Mouse (Mus musculus) adrenal gland, adult (tissue): ENCODE data around the gene Steap3.
"Not testable (repeated sequence)": the region's sequence is repeated elsewhere in the genome, so short reads cannot be mapped to it uniquely, and the experiment has no call there.

Experiments used
- DNase-seq, 2 experiments: peaks; one replicate each; pipeline ENCODE4 v3.0.0; 2022 to 2023; ENCODE audit warnings: low spot score in 1 of 2; ENCODE audit not compliant: inconsistent age in 2 of 2

The Steap3 gene

DNA sequence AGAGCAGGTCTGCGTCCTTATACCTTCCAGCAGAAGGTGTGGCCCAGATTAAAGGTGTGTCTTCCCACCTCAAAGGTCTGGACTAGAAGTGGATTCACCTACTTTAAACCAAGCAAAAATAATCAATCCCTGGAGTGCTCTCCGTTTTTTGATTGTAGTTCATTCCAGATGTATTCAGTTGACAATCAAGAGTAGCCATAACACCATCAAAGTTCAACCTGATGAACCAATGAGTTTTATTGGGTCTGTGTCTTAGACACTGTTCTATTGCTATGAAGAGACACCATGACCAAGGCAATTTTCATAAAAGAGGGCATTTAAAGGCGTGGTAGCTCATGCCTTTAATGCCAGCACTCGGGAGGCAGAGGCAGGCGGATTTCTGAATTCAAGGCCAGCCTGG is at the start of gene Steap3:
Steap3 (minus strand) TSS at position 101 of the 400 bp plus-strand sequence.
- DNase-seq: no peak

DNA sequence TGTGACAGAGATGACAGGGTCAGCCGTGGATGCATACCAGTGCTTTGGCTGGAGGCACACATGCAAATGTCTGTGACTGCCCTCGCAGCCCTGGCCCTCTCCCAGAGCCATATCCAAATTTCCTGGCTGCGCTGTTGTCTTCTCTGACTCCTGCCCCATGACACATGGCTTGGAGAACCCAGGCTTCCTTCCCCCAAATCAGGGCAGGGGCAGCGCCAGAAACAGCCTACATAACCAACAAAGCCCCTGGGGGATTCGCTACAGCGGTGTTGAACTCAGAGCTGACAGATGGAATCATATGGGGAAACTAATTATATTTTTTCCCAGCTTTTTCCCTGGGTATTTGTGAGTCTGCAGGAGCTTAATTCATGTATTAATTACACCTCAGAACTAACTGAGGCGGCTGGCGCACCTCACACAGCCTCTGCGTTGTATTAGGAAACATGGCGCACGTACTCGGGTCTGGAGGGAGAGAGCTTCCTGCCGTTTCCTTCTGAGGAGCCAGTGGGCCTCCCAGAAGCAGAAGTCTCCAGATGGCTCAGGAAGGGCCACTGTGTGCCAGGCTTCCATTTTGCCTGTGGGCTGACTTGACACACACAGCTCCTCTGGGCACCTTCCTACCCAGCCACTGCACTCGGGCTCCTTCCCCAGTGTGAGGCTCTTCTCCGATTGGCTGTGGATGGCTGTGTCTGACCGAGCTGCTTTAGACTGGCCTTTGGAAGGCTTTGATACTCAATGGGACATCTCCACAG is 48.9 kb upstream of the Steap3 start:
- no peak for DNase-seq

DNA sequence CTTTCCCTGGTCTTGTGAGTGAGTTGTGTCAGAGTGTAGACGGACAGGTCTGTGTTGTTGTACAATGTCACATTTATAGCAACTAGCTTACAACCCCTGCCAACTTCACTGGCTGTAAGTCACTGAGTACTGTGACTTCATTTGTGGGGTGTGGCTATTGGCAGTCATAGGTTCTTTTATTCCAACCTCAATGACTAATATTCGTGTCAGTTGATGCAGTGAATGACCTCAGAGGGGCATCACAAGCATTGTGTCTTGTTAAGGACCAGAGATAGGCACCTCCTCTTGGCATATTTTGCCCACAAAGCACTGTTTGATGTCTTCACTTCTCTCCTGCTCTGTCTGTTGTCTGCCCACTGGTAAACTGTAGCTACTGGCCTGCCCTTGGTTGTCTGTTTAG is 33.3 kb upstream of the Steap3 start:
- no peak for DNase-seq

DNA sequence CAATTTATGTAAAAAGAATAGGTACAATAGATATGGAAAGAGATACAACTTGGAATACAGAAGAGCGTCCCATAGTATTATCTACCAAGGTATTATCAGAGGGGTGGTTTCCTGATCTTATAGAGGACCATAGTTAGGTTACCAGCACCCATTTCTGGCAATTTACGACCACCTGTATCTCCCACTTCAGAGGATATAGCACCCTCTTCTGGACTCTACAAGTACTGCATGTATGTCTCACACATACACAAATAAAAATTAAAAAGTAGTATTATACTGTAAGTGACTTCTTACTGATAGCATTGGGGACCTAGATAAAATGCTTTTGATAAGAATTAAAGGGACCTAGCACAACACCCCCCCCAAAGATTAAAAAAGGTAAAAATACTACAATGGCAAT is 24.4 kb upstream of the Steap3 start:
- DNase-seq: no peak

DNA sequence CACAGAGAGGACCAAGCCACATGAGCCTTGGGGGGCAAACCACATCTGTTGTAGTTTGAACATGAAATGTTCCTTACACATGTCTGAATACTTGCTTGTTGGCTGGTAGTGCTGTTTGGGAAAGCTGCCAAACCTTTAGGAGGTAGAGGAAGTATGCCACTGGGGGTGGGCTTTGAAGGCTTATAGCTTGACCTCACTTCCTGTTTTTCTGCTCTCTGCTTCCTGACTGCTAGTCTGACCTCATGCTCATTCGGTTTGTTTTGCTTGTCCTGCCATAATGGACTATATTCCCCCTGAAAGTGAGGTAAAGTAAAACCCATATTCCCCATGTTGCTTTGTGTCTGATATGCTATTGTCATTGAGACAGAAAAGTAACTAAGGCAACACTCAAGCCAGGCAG is 21.3 kb upstream of the Steap3 start:
- no peak for DNase-seq

DNA sequence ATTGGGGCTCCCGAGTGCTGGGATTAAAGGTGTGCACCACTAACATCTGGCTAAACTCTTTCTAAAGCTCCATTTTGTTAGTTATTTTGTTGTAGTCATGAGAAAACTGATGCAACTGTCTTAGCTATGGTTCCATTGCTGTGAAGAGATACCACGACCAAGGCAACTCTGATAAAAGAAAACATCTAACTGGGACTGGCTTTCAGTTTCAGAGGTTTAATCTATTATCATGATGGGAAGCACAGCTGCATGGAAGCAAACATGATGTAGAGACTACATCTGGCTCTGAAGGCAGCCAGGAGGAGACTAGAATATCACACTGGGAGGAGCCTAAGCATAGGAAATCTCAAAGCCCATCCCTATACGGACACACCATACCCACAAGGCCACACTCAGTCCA is 19.2 kb upstream of the Steap3 start:
- DNase-seq: no peak

DNA sequence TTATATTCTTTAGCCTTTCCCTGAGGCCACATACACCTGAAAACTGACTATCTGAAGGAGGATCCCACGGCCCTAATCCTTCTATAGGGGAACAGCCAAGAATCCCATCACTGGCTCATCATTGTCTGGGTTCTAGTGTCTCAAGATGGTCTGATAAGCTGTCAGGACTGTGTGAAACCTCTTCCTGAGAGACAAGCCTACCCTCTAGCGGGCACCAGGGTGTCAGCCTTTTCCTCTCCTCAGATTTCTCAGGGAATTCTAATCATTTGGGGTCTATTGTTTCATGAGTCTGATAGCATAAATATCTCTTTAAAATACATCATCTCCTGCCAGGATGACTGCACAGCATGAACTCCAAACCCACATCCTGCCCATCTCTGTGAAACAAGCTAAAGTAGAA is 17.3 kb upstream of the Steap3 start:
- DNase-seq: peak in 1 of 2 experiments; percentile 32

DNA sequence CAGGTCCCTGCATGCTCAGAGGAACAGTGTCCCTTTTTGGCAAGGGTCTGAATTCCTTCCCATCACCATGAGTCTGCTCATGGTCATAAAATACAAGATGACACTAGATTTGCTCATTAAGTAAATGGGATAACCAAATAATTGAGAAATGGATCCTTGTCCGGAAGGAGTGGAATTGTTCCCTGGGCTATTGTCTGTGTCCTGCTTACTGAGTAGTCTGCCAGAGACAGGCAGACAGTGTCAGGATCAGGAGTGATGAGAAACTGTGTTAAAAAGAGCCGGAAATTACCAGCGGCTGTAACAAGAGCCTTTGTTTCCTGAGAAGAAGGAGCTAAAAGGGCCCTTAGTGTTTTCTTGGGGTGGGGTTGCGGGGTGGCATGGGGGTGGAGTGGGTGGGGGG is 15.2 kb upstream of the Steap3 start:
- DNase-seq: no peak

DNA sequence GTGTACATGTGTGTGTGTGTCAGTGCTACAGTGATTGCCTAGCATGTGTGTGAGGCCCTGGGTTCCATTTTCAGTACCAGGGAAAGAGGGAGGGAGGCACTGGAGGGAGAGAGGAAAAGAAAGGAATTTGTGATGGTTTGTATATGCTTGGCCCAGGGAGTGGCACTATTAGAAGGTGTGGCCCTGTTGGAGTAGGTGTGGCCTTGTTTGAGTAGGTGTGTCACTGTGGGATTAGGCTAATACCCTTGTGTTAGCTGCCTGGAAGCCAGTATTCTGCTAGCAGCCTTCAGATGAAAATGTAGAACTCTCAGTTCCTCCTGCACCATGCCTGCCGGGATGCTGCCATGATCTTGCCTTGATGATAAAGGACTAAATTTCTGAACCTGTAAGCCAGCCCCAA is 3.6 kb upstream of the Steap3 start:
- DNase-seq: not testable (repeated sequence)

DNA sequence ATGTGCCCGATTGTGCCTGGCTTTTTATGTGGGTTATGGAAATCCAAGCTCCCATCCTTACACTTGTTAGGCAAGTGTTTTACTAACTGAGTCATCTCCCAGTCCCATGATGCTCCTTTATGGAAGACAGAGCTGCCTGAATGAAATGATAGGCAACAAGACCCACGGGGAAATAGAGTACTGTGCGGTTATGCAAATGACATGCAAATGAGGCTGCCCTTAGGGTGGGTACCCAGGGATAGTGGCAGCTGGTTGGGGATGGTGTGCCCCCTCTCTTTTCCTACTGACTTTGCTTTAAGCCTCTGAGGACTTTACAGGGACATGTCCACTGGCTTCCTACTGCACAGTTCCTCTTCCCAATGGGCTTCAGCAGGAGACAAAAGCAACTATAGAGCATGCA is 2.7 kb upstream of the Steap3 start:
- DNase-seq: no peak

DNA sequence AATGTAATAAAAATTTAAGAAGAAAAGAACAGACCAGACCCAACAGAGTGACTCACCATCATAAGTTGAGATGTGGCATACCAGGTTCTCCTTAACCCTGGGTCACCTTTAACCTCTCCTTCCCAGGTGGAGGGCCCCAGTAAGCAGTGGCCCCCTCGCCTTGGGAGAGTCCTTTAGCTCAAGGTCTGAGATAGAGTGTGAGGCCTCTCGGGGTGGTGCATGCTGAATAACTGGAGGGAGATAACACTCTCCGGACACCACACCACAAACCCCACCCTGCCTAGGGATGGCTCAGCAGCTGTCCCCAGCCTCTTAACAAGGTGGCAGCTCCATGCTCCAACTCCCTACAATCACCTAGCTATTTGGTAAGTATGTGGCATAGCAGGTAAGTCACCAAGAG is 1.6 kb downstream of the Steap3 start:
- no peak for DNase-seq

DNA sequence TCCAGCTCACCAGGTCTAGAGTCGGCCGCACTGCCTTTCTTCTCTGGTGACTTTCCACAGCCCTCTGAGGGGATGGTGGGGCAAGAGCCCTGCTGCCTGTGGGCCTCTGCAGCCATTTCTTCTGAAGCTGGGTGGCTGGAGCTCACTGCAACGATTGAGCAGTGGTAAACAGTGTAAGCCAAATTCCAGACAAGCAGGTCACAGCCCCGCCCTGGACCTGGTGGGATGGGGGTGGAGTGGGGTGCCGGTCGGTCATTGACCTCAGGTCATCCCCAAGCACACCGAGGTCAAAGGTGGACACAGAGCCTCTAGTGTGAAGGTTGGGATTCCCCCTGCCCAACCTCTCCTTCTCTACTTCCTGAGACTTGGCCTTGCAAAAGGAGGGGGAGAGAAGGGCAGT is 2.4 kb downstream of the Steap3 start:
- peak in 1 of 2 experiments; percentile 78 for DNase-seq

DNA sequence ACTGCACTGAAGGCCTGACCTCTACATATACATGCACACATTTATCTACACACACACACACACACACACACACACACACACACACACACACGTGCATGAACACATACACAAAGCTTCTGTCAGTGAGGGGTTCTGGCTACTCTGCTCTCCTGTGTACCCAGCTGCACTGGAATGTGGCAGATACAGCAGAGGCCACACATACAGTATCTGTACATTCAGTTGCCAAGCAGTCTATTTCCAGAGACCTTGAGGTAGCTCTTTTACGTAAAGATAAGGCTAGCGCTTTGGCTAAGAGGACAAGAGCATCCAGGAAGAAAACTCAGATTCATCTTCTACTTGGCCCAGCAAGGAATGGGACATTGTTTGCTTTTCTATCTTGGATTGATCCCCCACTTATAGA is 4.9 kb downstream of the Steap3 start:
- peak in 1 of 2 experiments; percentile 26 for DNase-seq

DNA sequence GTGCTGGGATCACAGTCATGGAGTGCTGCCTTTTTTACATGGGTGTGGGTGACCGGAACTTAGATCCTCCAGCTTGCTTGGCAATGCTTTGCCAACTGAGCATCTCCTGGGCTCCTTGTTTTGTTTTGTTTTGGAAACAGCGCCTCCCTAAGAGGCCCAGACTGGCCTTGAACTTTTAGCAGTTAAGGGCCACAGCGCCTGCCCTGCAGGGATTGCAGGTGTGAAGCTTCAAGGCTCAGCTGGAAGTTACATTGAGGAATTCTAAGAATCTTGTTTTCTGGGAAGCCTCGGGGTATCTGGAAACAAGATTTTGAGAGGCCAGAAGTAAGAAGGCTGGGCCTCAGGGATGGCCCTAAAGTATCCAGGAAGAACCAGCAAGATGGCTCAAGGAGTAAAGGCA is 6.0 kb downstream of the Steap3 start:
- DNase-seq: peak in 1 of 2 experiments; percentile 73

DNA sequence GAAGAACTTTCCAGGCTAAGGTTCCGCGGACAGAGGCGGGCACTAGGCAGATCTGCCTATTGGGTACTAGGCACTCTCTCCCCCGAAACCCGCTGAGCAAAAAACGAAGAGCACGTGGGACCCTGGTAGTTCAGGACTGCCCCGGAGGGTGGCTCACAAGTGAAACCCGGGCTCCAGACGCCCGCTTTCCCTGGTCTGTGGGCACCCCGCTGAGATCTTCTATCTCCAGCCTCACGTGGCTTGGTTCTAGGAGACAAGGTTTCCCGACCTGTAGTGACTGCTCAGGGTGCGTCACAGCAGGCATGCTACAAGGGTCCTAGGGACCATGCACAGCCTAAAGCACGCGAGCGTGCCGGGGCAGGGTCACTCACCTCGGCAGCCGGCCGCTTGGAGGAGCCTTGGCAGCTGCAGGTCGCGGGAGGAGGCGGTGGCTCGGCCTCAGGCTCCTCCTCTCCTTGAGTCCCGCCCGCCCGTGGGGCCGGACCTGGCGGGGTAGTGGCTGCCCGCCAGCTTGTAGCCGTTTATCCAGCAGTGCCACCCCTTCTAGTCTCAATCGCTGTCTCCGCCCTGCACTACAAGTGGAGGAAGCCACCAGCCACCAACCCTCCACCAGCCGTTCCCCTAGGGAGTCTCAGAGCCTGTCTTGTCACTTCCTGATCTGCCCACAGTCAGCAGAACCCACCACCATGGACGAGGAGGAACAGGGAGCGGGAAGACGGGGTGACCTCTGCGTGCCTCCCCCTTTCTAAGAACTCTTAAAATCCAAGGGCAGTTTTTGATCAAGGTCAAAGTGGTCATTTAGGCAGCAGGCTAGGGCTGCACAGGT is 7.4 kb downstream of the Steap3 start:
- DNase-seq: peak; percentile 96 to 98

DNA sequence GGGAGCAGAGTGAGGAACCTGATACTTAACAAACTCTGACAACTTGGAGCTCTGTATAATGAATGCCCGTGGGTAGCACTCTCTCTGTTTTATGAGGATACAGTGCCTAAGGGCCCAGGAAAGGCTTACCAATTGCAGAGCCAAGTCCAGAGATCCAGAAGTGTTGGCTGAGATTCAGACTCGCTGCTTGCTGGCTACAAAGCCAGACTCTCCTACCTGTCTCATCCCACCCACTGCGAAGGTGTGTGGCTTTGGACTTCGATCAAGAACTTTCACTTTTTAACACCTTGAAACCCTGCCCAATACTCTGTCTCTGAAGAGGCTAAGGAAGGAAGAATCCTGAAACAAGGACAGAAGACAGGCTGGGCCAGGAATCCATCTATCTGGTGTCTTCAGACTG is 9.3 kb downstream of the Steap3 start:
- DNase-seq: peak in 1 of 2 experiments; percentile 31

DNA sequence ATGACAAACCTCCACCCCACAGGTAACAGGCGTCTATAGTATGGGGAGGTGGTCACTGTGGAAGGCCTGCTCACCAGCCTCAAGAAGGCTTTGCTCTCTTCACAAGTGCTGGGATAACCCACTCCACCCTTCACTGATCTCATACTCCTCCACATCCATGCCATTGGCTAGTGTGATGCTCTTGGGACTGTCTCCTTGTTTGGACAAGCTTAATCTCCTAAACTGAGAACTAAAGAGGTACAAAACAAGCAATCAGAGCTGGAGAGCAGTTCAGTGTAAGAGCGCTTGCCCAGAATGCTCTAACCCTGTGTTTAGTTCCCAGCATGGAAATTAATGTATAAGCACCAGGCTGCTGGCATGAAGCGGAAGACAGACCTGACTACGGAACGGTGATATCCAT is 11.3 kb downstream of the Steap3 start:
- DNase-seq: no peak

DNA sequence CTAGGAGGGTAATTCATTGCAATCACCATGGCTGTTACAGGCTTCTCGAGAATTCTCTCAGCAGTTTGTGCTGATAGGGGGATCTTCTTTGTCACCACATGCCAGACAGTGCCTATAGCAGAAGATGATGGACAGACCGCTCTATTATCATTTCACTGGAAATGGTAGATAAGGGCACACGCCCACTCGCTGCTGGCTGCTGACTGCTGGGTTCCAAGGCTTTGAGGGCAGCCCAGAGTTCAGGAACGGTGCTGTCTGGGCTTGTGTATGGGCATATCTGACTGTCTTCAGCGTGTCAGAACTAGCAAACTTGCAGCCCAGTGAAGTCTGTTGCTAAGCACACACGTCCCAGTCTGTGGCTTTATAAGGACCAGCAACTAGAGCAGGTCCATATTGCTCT is 13.3 kb downstream of the Steap3 start:
- DNase-seq: no peak

DNA sequence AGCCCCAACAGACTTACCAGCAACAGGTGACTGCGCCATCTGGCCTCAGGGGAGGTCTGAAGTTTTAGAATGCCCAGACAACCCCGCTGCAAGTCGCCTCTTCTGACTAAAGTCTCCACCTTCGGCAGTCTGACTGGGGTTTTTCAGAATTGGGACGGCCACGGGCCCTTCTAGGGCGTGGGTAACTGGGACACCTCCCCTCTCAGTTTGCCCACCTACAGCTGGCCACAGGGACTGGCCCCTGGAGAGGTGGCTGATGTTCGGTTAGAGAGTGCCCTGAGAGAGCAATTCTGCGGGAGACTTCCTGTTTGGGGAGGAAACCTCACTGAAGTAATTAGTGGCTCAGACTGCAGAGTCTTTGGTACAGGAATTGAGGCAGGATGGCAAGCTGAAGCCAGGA is 13.8 kb downstream of the Steap3 start:
- DNase-seq: no peak

DNA sequence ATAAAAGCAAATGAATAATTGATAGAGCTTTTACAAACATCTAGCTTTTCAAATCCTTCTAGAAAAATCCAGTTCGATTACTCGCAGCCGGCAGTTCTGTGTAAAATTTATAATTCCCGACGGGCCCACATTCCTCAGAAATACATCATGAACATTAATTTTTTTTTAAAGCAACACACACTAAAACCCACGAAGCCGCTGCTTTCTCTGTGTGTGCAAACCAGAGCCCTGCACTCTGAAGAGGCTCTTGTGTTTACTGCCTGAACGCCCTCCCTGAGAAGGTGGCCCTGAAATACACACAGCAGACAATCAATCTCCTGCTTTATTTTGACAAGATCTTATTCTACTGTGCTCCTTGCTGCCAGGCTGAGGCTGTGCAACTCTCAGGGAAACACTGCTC is 14.3 kb downstream of the Steap3 start:
- no peak for DNase-seq

DNA sequence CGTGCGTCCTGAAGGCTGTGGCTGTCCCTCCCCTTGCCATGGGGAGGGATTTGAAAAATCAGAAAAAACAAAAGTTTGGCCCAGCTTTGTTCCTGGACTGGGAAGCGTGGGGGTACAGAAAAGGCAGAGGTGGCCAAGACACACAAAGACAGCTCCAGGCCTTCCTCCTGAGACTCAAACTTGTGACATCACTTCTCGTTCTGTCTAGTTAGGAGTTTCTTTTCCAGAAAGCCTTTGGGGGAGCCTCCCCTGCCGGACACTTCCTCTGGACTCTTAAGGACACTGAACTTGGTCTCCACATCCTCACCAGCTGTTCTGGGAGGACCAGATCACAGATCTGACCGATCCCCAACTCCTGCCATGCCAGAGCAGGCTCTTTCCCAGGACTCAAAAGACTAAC is 18.8 kb downstream of the Steap3 start:
- no peak for DNase-seq

DNA sequence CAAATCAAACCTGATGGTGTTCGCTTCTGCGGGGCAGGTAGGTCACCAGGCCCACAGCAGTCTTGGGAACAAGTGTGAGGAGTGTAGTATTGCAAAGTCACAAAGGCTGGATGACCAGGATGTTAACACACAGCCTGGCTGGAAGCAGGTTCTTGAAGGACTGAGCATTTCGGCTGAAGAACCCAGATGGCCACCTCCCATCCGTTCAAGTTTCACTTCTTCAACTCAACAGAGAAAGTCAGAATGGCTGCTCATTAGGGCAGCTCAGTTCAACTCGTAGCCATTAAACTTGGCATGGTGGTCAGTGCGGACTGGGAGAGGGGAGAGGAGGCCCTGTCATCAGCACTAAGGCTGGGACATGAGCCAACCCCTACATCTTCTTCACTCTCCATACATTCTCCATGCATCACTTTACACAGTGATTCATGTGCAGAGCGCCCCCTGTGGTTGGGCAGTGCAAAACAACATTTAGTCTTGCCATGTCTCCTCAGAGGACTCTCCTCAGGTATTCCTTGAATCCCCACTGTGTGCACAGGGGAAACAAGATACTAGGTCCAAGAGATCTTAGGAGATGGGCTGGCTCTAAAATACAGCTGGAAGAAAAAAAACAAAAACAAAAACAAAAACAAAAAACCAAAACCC is 19.9 kb downstream of the Steap3 start:
- DNase-seq: no peak
